ENCODE assay signal across 15 mouse cellular contexts in the genomic region with DNA sequence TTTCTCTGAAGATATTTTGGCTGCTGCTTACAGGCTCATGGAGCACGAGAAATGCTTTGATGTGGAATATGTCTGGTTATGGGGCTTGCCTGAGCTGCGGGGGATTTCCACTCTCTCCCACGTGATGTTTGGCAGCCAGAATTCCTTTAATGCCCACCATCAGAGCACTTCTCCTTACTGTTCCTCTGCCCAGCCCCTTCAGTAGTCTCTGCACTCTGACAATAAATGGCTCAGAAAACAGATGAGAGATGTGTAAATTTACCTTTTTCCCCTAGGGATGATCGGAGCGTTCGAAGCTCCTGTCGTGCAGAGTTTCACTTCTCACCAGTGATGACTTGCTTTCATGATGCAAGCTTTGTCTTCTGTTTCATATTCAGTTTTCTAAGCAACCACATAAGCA.
DNase-seq lines count a peak whose midpoint lies in the region; ATAC-seq and TF ChIP-seq lines count a peak whose summit lies in the region.
"Had no signal": no experiment of that assay in that cellular context is flagged by ENCODE, and none has a peak within 500 bp of the region (broad histone marks: within the 10 kb centered on the region; RNA-seq: fewer than 3 reads in every experiment).

No protein-coding gene starts in this region.

- ATAC-seq in embryonic facial prominence, embryonic 14.5 days (ENCODE audit: low read depth), result no peak
- no peak for ATAC-seq in forebrain, embryonic 13.5 days
- ATAC-seq: forebrain, embryonic 16.5 days; intestine, embryonic 16.5 days had no signal

- TF ChIP-seq CTCF in CH12.LX (conservative IDR thresholded peaks at IDR 0.05 in 1 of 2, IDR thresholded peaks at IDR 0.05 in 1 of 2; ENCODE audit: low read depth in 2 of 2, low read length in 2 of 2), result no peak
- no peak for TF ChIP-seq CTCF in brain, embryonic 14.5 days (IDR thresholded peaks at IDR 0.05; ENCODE audit: borderline replicate concordance, extremely low read depth, insufficient read depth, insufficient read length)

- no peak overlapping the region for H3K4me2 ChIP-seq in embryonic facial prominence, embryonic 14.5 days (ENCODE audit: low read depth, low read length)
- peak overlapping the region; percentile 61 for H3K4me2 ChIP-seq in CH12.LX (ENCODE audit: insufficient read depth, low read depth, poor library complexity, severe bottlenecking)
- H3K4me2 ChIP-seq in forebrain, embryonic 13.5 days, result no peak overlapping the region
- H3K4me2 ChIP-seq: hindbrain, embryonic 12.5 days had no signal

- TF ChIP-seq EP300 in CH12.LX (IDR thresholded peaks at IDR 0.05; ENCODE audit: low read length), result peak; percentile 89

- H3K9me3 ChIP-seq in embryonic facial prominence, embryonic 14.5 days (ENCODE audit: control insufficient read depth, low read length), result no peaks in the 10 kb centered on the region
- H3K9me3 ChIP-seq in embryonic facial prominence, embryonic 10.5 days, result no peaks in the 10 kb centered on the region
- no peaks in the 10 kb centered on the region for H3K9me3 ChIP-seq in CH12.LX (replicated peaks; ENCODE audit: low read length)
- no peaks in the 10 kb centered on the region for H3K9me3 ChIP-seq in forebrain, embryonic 13.5 days (replicated peaks)
- H3K9me3 ChIP-seq: heart, embryonic 10.5 days; hindbrain, embryonic 12.5 days had no signal

- 55% methylated on average over 7 of the region's 7 CpGs for WGBS in embryonic facial prominence, embryonic 14.5 days
- WGBS in embryonic facial prominence, embryonic 10.5 days, result 90% methylated on average over 7 of the region's 7 CpGs
- WGBS in forebrain, embryonic 13.5 days, result 87% methylated on average over 7 of the region's 7 CpGs

- H3K4me3 ChIP-seq in embryonic facial prominence, embryonic 14.5 days (ENCODE audit: low read depth, low read length), result no peak overlapping the region
- no peak overlapping the region for H3K4me3 ChIP-seq in embryonic facial prominence, embryonic 10.5 days
- no peak overlapping the region for H3K4me3 ChIP-seq in CH12.LX (replicated peaks in 1 of 3; ENCODE audit: low read depth in 2 of 3, low read length in 2 of 3, poor library complexity in 1 of 3)
- H3K4me3 ChIP-seq in forebrain, embryonic 13.5 days, result no peak overlapping the region
- H3K4me3 ChIP-seq: heart, embryonic 10.5 days; hindbrain, embryonic 12.5 days had no signal

- no peak overlapping the region for H3K9ac ChIP-seq in embryonic facial prominence, embryonic 14.5 days (ENCODE audit: low read depth, low read length)
- peak overlapping the region; percentile 26 for H3K9ac ChIP-seq in CH12.LX (ENCODE audit: insufficient read depth, low read depth)
- no peak overlapping the region for H3K9ac ChIP-seq in forebrain, embryonic 13.5 days
- H3K9ac ChIP-seq: hindbrain, embryonic 12.5 days had no signal

- peak; percentile 3; the same call in 1 of the 2 replicates for TF ChIP-seq RAD21 in CH12.LX (IDR thresholded peaks at IDR 0.05; ENCODE audit: low read depth, low read length)

- no peaks in the 10 kb centered on the region for H3K27me3 ChIP-seq in embryonic facial prominence, embryonic 14.5 days (replicated peaks; ENCODE audit: control insufficient read depth, insufficient read depth, low read length)
- peaks cover 8% of the 10 kb centered on the region; the same call in 1 of the 2 replicates for H3K27me3 ChIP-seq in embryonic facial prominence, embryonic 10.5 days (replicated peaks; ENCODE audit: low read depth, poor library complexity, severe bottlenecking)
- H3K27me3 ChIP-seq in CH12.LX (replicated peaks), result no peaks in the 10 kb centered on the region
- H3K27me3 ChIP-seq in forebrain, embryonic 13.5 days, result no peaks in the 10 kb centered on the region

- H3K79me2 ChIP-seq in CH12.LX (replicated peaks; ENCODE audit: control insufficient read depth, extremely low read depth, insufficient read depth, poor library complexity, severe bottlenecking), result no peaks in the 10 kb centered on the region

- TF ChIP-seq POLR2A in CH12.LX (IDR thresholded peaks at IDR 0.05; ENCODE audit: low read depth, low read length), result 0 out of 2 replicates have a peak, but pooled peaks have one; percentile 24
- no peak for TF ChIP-seq POLR2A in brain, embryonic 14.5 days (IDR thresholded peaks at IDR 0.05; ENCODE audit: borderline replicate concordance, extremely low read depth, insufficient read depth, insufficient read length, poor library complexity, severe bottlenecking)

- H3K4me1 ChIP-seq in embryonic facial prominence, embryonic 14.5 days (ENCODE audit: control insufficient read depth, insufficient read depth, low read length), result no peaks in the 10 kb centered on the region
- no peaks in the 10 kb centered on the region for H3K4me1 ChIP-seq in embryonic facial prominence, embryonic 10.5 days
- peaks cover 24 to 85% of the 10 kb centered on the region in 2 experiments for H3K4me1 ChIP-seq in CH12.LX (ENCODE audit: control insufficient read depth in 1 of 2, insufficient read depth in 2 of 2)
- H3K4me1 ChIP-seq in forebrain, embryonic 13.5 days, result no peaks in the 10 kb centered on the region; the same call in 1 of the 2 replicates

- dilution Hi-C loops in CH12.LX (cut with MboI; ENCODE audit: extremely low pct_ligation_motif_present, extremely low pct_unique_long_range_greater_than_20kb, low sequenced_read_pairs), result no loop called here

- no peak overlapping the region for H3K27ac ChIP-seq in embryonic facial prominence, embryonic 14.5 days (replicated peaks; ENCODE audit: low read depth, low read length)
- no peak overlapping the region for H3K27ac ChIP-seq in embryonic facial prominence, embryonic 10.5 days (replicated peaks)
- H3K27ac ChIP-seq in CH12.LX (ENCODE audit: insufficient read depth, low read depth), result peak overlapping the region; percentile 95
- H3K27ac ChIP-seq in forebrain, embryonic 13.5 days, result no peak overlapping the region
- H3K27ac ChIP-seq: heart, embryonic 10.5 days; hindbrain, embryonic 12.5 days had no signal

- in situ Hi-C loops in CH12.LX (cut with MboI; ENCODE audit: low pct_ligation_motif_present, low pct_unique_long_range_greater_than_20kb, low sequenced_read_pairs), result no loop called here

- H3K36me3 ChIP-seq in embryonic facial prominence, embryonic 14.5 days (ENCODE audit: control insufficient read depth, insufficient read depth, low read length), result no peaks in the 10 kb centered on the region
- H3K36me3 ChIP-seq in embryonic facial prominence, embryonic 10.5 days (replicated peaks), result no peaks in the 10 kb centered on the region
- H3K36me3 ChIP-seq in CH12.LX (replicated peaks in 1 of 2; ENCODE audit: control insufficient read depth in 1 of 2, insufficient read depth in 1 of 2, low read length in 1 of 2), result peaks cover 0 to 15% of the 10 kb centered on the region in 2 experiments
- no peaks in the 10 kb centered on the region for H3K36me3 ChIP-seq in forebrain, embryonic 13.5 days (ENCODE audit: poor library complexity, severe bottlenecking)
- H3K36me3 ChIP-seq: heart, embryonic 10.5 days; hindbrain, embryonic 12.5 days had no signal

- DNase-seq in embryonic facial prominence, embryonic 14.5 days (ENCODE audit: low spot score), result peak; percentile 29
- DNase-seq in embryonic facial prominence, embryonic 10.5 days (ENCODE audit: low spot score), result no peak
- DNase-seq in CH12.LX (ENCODE audit: extremely low read depth), result peak; percentile 90
- DNase-seq in brain, embryonic 14.5 days (ENCODE audit: low read depth), result peak; percentile 15
- peak; percentile 17 for DNase-seq in naive thymus-derived CD4-positive, alpha-beta T cell, adult 2 months (ENCODE audit: low read depth)
- no peak for DNase-seq in left cerebral cortex, adult 18-20 months (ENCODE audit: low spot score in 2 of 2)
- DNase-seq in layer of hippocampus, postnatal 14 days (ENCODE audit: low spot score in 2 of 2), result no peak
- DNase-seq: cerebellum, adult 2 months; heart, adult 18-20 months; heart, postnatal 4 days had no signal

TF ChIP-seq in CH12.LX, 34 proteins besides CTCF, POLR2A, EP300 and RAD21 (continues in another document):
- TF ChIP-seq RCOR1 (conservative IDR thresholded peaks at IDR 0.05; ENCODE audit: low read depth, low read length), result 0 out of 2 replicates have a peak, but pooled peaks have one; percentile 20
- no peak for TF ChIP-seq MAZ (IDR thresholded peaks at IDR 0.05; ENCODE audit: low read depth, low read length)
- peak; percentile 68 for TF ChIP-seq SIN3A (IDR thresholded peaks at IDR 0.05; ENCODE audit: low read length)
- peak; percentile 78 for TF ChIP-seq USF1 (IDR thresholded peaks at IDR 0.05; ENCODE audit: low read depth, low read length)
- no peak; the same call in 1 of the 2 replicates for TF ChIP-seq CHD2 (IDR thresholded peaks at IDR 0.05; ENCODE audit: low read length)
- TF ChIP-seq NELFE (IDR thresholded peaks at IDR 0.05; ENCODE audit: low read depth, low read length), result peak; percentile 57; the same call in 1 of the 2 replicates
- no peak for TF ChIP-seq UBTF (IDR thresholded peaks at IDR 0.05; ENCODE audit: low read depth, low read length)
- TF ChIP-seq BHLHE40 (IDR thresholded peaks at IDR 0.05; ENCODE audit: low read depth, low read length), result peak; percentile 84
- TF ChIP-seq TCF12 (IDR thresholded peaks at IDR 0.05; ENCODE audit: low read depth, low read length), result peak; percentile 44; the same call in 1 of the 2 replicates
- peak; percentile 94 for TF ChIP-seq IRF4 (IDR thresholded peaks at IDR 0.05; ENCODE audit: low read depth, low read length)
- TF ChIP-seq PAX5 (IDR thresholded peaks at IDR 0.05; ENCODE audit: low read length), result no peak
- TF ChIP-seq ETS1 (conservative IDR thresholded peaks at IDR 0.05; ENCODE audit: low read depth, low read length), result peak; percentile 91
- TF ChIP-seq GABPA (IDR thresholded peaks at IDR 0.05; ENCODE audit: insufficient replicate concordance, low read depth, low read length), result no peak
- TF ChIP-seq ELF1 (IDR thresholded peaks at IDR 0.05; ENCODE audit: low read depth, low read length), result peak; percentile 48; the same call in 1 of the 2 replicates
- TF ChIP-seq KAT2A (IDR thresholded peaks at IDR 0.05; ENCODE audit: insufficient replicate concordance, low read length), result peak; percentile 70; the same call in 1 of the 2 replicates
- TF ChIP-seq CHD1 (IDR thresholded peaks at IDR 0.05; ENCODE audit: low read depth, low read length), result no peak
- peak; percentile 26; the same call in 1 of the 2 replicates for TF ChIP-seq HCFC1 (IDR thresholded peaks at IDR 0.05; ENCODE audit: low read depth, low read length)
- TF ChIP-seq ZMIZ1 (IDR thresholded peaks at IDR 0.05; ENCODE audit: low read depth, low read length), result 0 out of 2 replicates have a peak, but pooled peaks have one; percentile 36
- TF ChIP-seq MXI1 (IDR thresholded peaks at IDR 0.05; ENCODE audit: low read depth, low read length), result peak; percentile 39; the same call in 1 of the 2 replicates
- TF ChIP-seq ZC3H11A (IDR thresholded peaks at IDR 0.05; ENCODE audit: low read depth, low read length), result no peak
- peak; percentile 57 for TF ChIP-seq JUND (conservative IDR thresholded peaks at IDR 0.05; ENCODE audit: low read depth, low read length)
- TF ChIP-seq USF2 (conservative IDR thresholded peaks at IDR 0.05; ENCODE audit: low read depth, low read length), result no peak; the same call in 1 of the 2 replicates
- 0 out of 2 replicates have a peak, but pooled peaks have one; percentile 35 for TF ChIP-seq E2F4 (IDR thresholded peaks at IDR 0.05; ENCODE audit: insufficient replicate concordance, low read depth, low read length)

Comparison
In these comparisons a context has a peak if more than half of its experiments do, and no peak if none do; other contexts are left out.
1. DNase-seq: peak in embryonic facial prominence, embryonic 14.5 days (single experiment), CH12.LX (single experiment), brain, embryonic 14.5 days (single experiment) and naive thymus-derived CD4-positive, alpha-beta T cell, adult 2 months (single experiment); none in embryonic facial prominence, embryonic 10.5 days (single experiment), left cerebral cortex, adult 18-20 months (0 of 2) and layer of hippocampus, postnatal 14 days (0 of 2).